Mouse (Mus musculus) hindbrain, postnatal 0 days (tissue): ENCODE results near the gene Alkbh3. TPM values are rescaled to one million over a fixed set of nuclear protein-coding genes. Genes with fewer than 3 reads are reported as not detected.

Experiments
- ATAC-seq: fragments of 200-750 bp; cut with Nextera tagmentation; 2 replicates; pipeline ENCODE4 v1.8.0; 2017; ENCODE audit warnings: mild to moderate bottlenecking, moderate TSS enrichment, moderate library complexity
- DNase-seq: peaks from one replicate; pipeline ENCODE4 v3.0.0-alpha.2; 2015; ENCODE audit warnings: low spot score
- H3K27ac ChIP-seq: fragments of 300-500 bp; sonication (generic); 2 replicates; pipeline ENCODE4 v1.5.1; 2014; ENCODE audit warnings: mild to moderate bottlenecking
- H3K27me3 ChIP-seq: fragments of 300-500 bp; sonication (generic); 2 replicates; pipeline ENCODE4 v1.6.1; 2014; ENCODE audit warnings: low read length, mixed read lengths; ENCODE audit not compliant: insufficient read depth
- H3K36me3 ChIP-seq: fragments of 300-500 bp; sonication (generic); 2 replicates; pipeline ENCODE4 v1.6.1; 2014; ENCODE audit warnings: low read length, mixed read lengths; ENCODE audit not compliant: insufficient read depth
- H3K4me1 ChIP-seq: fragments of 300-500 bp; sonication (generic); 2 replicates; pipeline ENCODE4 v1.6.1; 2014; ENCODE audit warnings: antibody characterized with exemption, low read length, mixed read lengths; ENCODE audit not compliant: insufficient read depth
- H3K4me2 ChIP-seq: fragments of 300-500 bp; sonication (generic); 2 replicates; pipeline ENCODE4 v1.6.1; 2014; ENCODE audit warnings: low read depth, mild to moderate bottlenecking, low read length, moderate library complexity, mixed read lengths
- H3K4me3 ChIP-seq: fragments of 300-500 bp; sonication (generic); 2 replicates; pipeline ENCODE4 v1.5.1; 2014; ENCODE audit warnings: low read length
- H3K9ac ChIP-seq: fragments of 300-500 bp; sonication (generic); replicated peaks from 2 replicates; pipeline ENCODE4 v1.6.1; 2014; ENCODE audit warnings: mild to moderate bottlenecking, low read length, moderate library complexity, mixed read lengths
- H3K9me3 ChIP-seq: fragments of 300-500 bp; sonication (generic); 2 replicates; pipeline ENCODE4 v1.6.1; 2016; ENCODE audit warnings: low read length, mixed read lengths
- CTCF ChIP-seq: IDR thresholded peaks from 2 replicates; pipeline ENCODE4 v1.5.1; 2016; ENCODE audit warnings: antibody characterized with exemption, control low read depth, low read depth
- WGBS: fragments of 180-500 bp; shearing (Covaris S2); extraction: QIAGEN DNeasy Blood & Tissue Kit; methylation state at CpG from one replicate; pipeline ENCODE4 v1.1.7; 2014; 5-methylcytosine and 5-hydroxymethylcytosine counted together
- polyA plus RNA-seq: library from polyadenylated mRNA; unstranded; fragments of >200 nt; fragmentation: Nextera tagmentation; extraction: Ambion mirVana; gene quantifications from 2 replicates; pipeline ENCODE4 v1.2.1, GENCODE M21; 2015
- total RNA-seq: library from RNA; depleted of rRNA; stranded (reverse); fragments of >200 nt; gene quantifications from 2 replicates; pipeline ENCODE4 v1.2.3, GENCODE M21; 2014

Alkbh3 gene
- total and polyA plus RNA-seq, 2 experiments from 2014 or later: 48.9 to 61.1 TPM

DNA sequence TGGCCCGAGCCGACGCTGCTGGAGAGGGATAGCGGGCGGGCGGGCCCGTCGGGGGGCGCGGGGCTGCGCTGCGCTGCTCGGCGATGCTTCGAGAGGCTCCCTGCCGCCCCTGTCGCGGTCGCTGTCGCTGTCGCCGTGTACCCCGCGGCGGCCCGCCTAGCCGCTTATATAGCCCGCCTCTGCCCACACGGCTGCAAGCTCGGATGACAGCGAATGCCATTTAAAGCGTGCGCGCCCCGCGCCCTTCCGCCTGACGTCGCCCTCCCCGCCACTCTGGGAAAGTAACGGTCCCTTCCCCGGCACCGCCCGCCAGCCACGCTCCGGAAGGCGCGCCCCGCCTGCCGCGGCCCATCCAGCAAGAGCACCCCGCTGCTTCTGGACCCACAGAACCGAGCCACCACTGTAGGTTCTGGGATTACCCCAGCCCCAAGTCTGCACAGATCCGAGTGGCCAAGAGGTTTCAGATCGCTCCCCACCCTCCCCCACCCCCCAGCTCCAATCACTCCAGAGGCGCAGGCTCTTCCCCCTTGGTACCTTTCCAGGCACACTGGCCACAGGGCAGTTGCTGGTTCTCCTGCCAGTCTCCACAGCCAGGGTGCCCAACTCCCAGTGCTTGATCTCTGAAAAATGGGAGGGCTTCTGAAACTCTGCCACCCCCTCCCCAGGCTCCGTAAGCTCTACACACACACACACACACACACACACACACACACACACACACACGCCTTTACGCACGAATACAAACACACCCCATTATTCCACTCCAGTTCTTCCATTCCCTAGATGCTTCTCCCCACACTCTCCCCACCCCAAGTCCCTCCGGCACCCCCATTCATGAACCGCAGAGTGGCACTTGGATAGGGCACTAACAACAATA lies 53.5 kb downstream of the Alkbh3 start, which contains the start of gene Gm13889:
TSS of gene Gm13889 (minus strand) at position 294 of the 877 bp plus-strand sequence.
- peak within 1 kb of the TSS; percentile 95 for H3K4me2 ChIP-seq
- no peaks in the 10 kb centered on the region; the same call in 1 of the 2 replicates for H3K4me1 ChIP-seq
- H3K4me3 ChIP-seq: peak within 1 kb of the TSS; percentile 78
- 2% methylated on average over 40 of the region's 62 CpGs for WGBS
- 0 out of 2 replicates have a peak, but pooled peaks have one; percentile 1 for TF ChIP-seq CTCF
- peak within 1 kb of the TSS; percentile 88 for H3K27ac ChIP-seq
- H3K9ac ChIP-seq: peak within 1 kb of the TSS; percentile 86
- no peaks in the 10 kb centered on the region for H3K27me3 ChIP-seq
- H3K9me3 ChIP-seq: no peaks in the 10 kb centered on the region
- H3K36me3 ChIP-seq: no peaks in the 10 kb centered on the region
- ATAC-seq: peak; percentile 74
- peak; percentile 88 for DNase-seq

DNA sequence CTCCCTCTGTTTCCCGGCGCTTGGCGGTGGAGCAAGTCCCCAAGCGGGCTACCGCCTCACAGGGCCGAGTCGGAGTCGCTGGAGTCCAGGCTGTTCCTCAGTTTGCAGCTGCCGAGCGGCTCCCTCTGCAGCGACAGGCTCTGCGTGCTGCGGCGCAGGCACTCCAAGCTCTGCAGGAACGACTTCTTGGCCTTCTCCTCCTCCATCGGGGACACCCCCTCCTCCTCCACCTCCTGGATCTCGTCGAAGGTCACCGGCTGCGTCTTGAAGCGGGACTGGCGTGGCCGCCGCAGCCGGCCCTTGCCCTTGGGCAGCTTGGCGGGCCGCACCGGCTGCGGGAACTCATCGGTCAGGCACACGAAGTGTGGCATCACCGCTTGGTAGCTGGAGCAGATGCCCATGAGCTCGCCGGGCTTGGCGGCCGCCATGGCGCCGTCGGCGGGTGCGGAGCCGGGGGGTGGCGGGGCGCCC lies 54.2 kb downstream of the Alkbh3 start:
- peak overlapping the region; percentile 78 for H3K4me3 ChIP-seq
- WGBS: under 1% methylated on average over 42 of the region's 44 CpGs
- peak overlapping the region; percentile 95 for H3K4me2 ChIP-seq
- no peaks in the 10 kb centered on the region for H3K36me3 ChIP-seq
- no peaks in the 10 kb centered on the region for H3K4me1 ChIP-seq
- peak overlapping the region; percentile 88 for H3K27ac ChIP-seq
- H3K27me3 ChIP-seq: no peaks in the 10 kb centered on the region
- no peak for TF ChIP-seq CTCF
- ATAC-seq (peak; percentile 57), DNase-seq (peak; percentile 67)
- no peaks in the 10 kb centered on the region for H3K9me3 ChIP-seq
- peak overlapping the region; percentile 86 for H3K9ac ChIP-seq

DNA sequence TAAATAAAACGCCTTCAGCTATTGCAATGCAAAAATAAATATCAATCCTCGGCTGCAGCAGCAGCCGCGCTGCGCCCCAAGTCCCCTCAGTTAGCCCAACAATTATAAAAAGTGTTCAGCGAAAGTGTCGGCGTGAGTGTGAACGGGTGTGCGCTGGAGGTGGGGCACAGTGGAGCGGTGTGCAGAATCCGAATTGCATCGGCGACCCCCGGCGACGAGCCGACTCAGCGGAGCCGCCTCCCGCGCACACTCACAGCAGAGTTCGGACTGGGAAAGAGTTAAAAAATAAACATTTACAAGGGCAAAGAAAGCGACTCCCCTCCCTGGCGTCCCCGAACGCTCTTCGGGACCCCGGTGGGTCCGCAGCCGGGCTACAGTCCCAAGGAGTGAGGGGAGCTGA lies 54.7 kb downstream of the Alkbh3 start:
- ATAC-seq: peak; percentile 53
- DNase-seq: peak; percentile 47
- H3K4me2 ChIP-seq: peak overlapping the region; percentile 95
- no peak for TF ChIP-seq CTCF
- peak overlapping the region; percentile 88 for H3K27ac ChIP-seq
- peak overlapping the region; percentile 78 for H3K4me3 ChIP-seq
- H3K4me1 ChIP-seq: no peaks in the 10 kb centered on the region
- no peaks in the 10 kb centered on the region for H3K9me3 ChIP-seq
- H3K36me3 ChIP-seq: no peaks in the 10 kb centered on the region
- H3K9ac ChIP-seq: peak overlapping the region; percentile 86
- no peaks in the 10 kb centered on the region for H3K27me3 ChIP-seq
- under 1% methylated on average over 31 of the region's 31 CpGs for WGBS

DNA sequence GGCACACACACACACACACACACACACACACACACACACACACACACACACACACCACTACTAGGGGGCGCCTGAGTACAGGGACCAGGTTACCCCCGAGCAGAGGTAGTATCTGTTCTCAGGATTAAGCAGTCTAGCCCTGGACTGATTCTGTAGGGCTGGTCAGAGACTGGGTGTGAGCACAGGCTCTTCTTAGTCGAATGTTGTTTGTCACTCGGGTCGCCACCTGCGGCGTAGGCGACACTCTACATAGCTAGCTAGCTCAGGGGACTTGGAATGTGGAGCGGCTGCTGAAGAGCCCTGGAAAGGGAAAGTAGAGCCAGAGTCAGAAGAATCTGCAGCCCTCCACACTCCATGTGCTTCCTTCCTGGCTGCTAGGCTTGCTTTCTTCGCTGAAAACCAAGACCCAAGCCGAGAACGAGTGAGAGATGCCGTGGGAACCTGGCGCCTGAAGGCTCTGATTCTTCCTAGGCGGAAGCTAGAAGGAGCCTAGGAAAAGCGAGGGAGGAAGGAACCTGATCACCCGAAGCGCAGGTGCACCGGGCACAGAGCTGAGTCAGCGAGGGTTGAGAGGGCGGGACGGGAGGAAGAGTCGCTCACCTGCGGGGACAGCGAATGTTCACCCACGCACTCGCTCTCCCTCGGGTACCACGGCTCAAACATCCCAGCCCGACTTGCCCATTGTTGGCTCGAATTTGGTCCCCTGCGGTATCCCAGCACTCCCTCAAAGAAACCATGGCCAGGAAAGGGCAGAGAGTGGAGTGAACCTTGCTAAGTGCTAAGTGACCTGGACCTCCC lies 55.6 kb downstream of the Alkbh3 start:
- H3K9ac ChIP-seq: peak overlapping the region; percentile 86
- under 1% methylated on average over 32 of the region's 32 CpGs for WGBS
- peak overlapping the region; percentile 95 for H3K4me2 ChIP-seq
- peak overlapping the region; percentile 78 for H3K4me3 ChIP-seq
- peak overlapping the region; percentile 88; the same call in 1 of the 2 replicates for H3K27ac ChIP-seq
- no peaks in the 10 kb centered on the region for H3K36me3 ChIP-seq
- H3K9me3 ChIP-seq: no peaks in the 10 kb centered on the region
- peak; percentile 28; the same call in 1 of the 2 replicates for TF ChIP-seq CTCF
- no peaks in the 10 kb centered on the region for H3K27me3 ChIP-seq
- ATAC-seq (peak; percentile 5; the same call in 1 of the 2 replicates), DNase-seq (peak; percentile 47)
- no peaks in the 10 kb centered on the region for H3K4me1 ChIP-seq

DNA sequence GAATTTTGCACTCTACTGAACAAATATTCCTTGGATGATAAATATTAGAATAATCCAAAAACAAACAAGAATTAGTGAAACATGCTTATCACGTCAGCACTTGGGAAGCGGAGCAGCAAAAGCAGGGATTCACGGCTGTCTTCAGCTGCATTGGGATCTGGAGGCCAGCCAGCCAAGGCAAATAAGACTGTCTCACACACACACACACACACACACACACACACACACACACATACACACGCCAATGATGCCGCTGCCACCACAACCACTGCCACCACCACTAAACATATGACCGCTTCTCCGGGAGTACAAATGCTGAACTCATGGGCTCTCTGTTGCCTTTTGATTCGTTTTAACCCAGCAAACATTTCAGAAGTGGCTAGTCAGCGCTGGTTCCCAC lies 56.9 kb downstream of the Alkbh3 start:
- no peak for TF ChIP-seq CTCF
- H3K36me3 ChIP-seq: no peaks in the 10 kb centered on the region
- H3K4me1 ChIP-seq: no peaks in the 10 kb centered on the region
- DNase-seq (no peak), ATAC-seq (no peak)
- H3K4me2 ChIP-seq: peak overlapping the region; percentile 95; the same call in 1 of the 2 replicates
- H3K9ac ChIP-seq: no peak overlapping the region
- WGBS: 71% methylated on average over 9 of the region's 9 CpGs
- no peaks in the 10 kb centered on the region for H3K9me3 ChIP-seq
- H3K27me3 ChIP-seq: no peaks in the 10 kb centered on the region
- no peak overlapping the region for H3K4me3 ChIP-seq
- peak overlapping the region; percentile 88; the same call in 1 of the 2 replicates for H3K27ac ChIP-seq

DNA sequence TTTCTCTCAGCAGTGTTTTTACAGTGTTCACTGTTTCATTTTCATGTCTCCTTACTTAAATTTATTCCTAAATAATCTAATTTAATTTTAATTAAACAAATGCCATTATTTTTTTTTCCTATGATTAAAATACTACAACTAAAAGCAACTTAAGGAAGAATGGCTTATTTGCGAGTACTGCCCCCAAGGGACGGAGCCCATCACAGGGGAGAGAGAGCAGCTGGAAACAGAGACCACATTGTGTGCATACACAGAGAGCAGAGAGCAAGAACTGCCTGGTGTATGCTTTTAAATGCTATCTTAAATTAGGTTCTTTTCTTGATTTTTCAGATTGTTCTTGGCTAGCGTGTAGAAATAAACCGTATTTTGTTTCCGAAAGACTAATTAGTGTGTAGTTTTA lies 63.6 kb downstream of the Alkbh3 start:
- no peak for TF ChIP-seq CTCF
- no peak for DNase-seq
- 60% methylated on average over 5 of the region's 5 CpGs for WGBS

More for the DNA sequence above, 63.6 kb downstream of the Alkbh3 start:
- Histone ChIP-seq H3K4me1 (no peaks in the 10 kb centered on the region), H3K9me3 (0 out of 2 replicates have a peak, but pooled peaks cover 7% of the 10 kb centered on the region), H3K27me3 (no peaks in the 10 kb centered on the region), H3K4me3 (no peak overlapping the region), H3K9ac (no peak overlapping the region), H3K36me3 (no peaks in the 10 kb centered on the region), H3K27ac (no peak overlapping the region), H3K4me2 (no peak overlapping the region)
- ATAC-seq: no peak
